In the genomic region with DNA sequence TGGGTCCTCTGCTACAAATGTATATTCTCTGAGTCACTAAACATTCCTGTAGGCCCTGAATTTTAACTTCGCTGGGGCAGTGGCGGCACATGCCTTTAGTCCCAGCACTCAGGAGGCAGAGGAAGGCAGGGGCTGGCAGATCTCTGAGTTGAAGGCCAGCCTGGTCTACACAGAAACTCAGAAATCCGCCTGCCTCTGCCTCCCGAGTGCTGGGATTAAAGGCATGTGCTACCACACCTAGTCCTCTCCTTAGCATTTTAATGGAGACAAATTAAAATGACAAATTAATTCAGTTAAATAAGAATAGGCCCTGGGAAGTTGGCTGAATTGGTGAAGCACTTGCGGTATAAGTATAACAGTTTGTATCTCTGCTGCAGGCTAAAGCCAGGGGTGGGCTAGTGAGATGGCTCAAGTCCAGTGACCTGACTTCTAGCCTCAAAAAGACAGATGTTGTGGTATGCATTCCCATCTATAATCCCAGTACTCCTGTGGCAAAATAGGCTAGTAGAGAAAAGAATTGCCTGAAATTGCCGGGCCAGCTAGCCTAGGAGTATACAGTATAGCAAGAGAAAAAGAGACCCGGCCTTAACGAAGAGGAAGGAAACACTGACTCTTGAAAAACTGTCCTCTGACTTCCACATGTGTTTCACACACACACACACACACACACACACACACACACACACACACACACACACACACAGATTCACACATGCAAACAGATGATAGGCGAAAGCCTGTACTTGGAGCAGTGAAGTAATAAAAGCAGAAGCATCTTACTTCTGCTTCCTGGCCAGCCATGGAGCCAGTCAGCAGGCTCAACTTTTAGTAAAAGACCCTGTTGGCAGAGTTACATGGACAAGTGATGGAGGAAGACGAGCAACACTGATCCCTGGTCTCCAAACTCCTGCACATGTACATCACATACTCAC, we compare ENCODE assay signal across 23 mouse cellular contexts. TPM values are rescaled to one million over a fixed set of nuclear protein-coding genes. Genes with fewer than 3 reads are reported as not detected.
A peak's percentile ranks its signal among the peaks of the same experiment; 100 is the strongest.
DNase-seq lines count a peak whose midpoint lies in the region; ATAC-seq and TF ChIP-seq lines count a peak whose summit lies in the region.
"Had no signal": no experiment of that assay in that cellular context is flagged by ENCODE, and none has a peak within 500 bp of the region (broad histone marks: within the 10 kb centered on the region; RNA-seq: fewer than 3 reads in every experiment).

No protein-coding gene starts in this region.

- WGBS in stomach, postnatal 0 days = 90% methylated on average over 10 of the region's 10 CpGs

- no peaks in the 10 kb centered on the region for H3K36me3 ChIP-seq in stomach, postnatal 0 days (ENCODE audit: control insufficient read depth, insufficient read depth, low read length)
- H3K36me3 ChIP-seq: lung, embryonic 15.5 days had no signal

- no peak overlapping the region for H3K4me3 ChIP-seq in stomach, postnatal 0 days (ENCODE audit: low read depth, low read length)
- H3K4me3 ChIP-seq: hindbrain, embryonic 15.5 days; left cerebral cortex, adult 2 months; liver, embryonic 12.5 days; lung, embryonic 15.5 days had no signal

- no peaks in the 10 kb centered on the region for H3K4me1 ChIP-seq in stomach, postnatal 0 days (replicated peaks; ENCODE audit: control insufficient read depth, insufficient read depth)
- H3K4me1 ChIP-seq: hindbrain, embryonic 15.5 days; liver, embryonic 12.5 days; lung, embryonic 15.5 days had no signal

- no peak overlapping the region for H3K27ac ChIP-seq in stomach, postnatal 0 days (replicated peaks)
- H3K27ac ChIP-seq: hindbrain, embryonic 15.5 days; left cerebral cortex, adult 2 months; liver, embryonic 12.5 days; lung, embryonic 15.5 days had no signal

- no peak for TF ChIP-seq EP300 in stomach, postnatal 0 days (optimal IDR thresholded peaks at IDR 0.05)

- peak; percentile 65 to 86 for ATAC-seq in hematopoietic stem cell, adult 5-6 weeks (replicated peaks in 1 of 2; ENCODE audit: insufficient read depth in 1 of 2, low FRiP score in 2 of 2, low TSS enrichment in 1 of 2, low read depth in 1 of 2, poor library complexity in 2 of 2, severe bottlenecking in 2 of 2)
- no peak for ATAC-seq in stomach, postnatal 0 days (ENCODE audit: low FRiP score, low TSS enrichment)
- ATAC-seq: forebrain, embryonic 16.5 days; intestine, embryonic 16.5 days; liver, embryonic 12.5 days had no signal

- TF ChIP-seq CTCF in stomach, postnatal 0 days (IDR thresholded peaks at IDR 0.05; ENCODE audit: low read depth) = no peak

- peak; percentile 44 to 57 for DNase-seq in spleen, postnatal 36 days (ENCODE audit: low spot score in 2 of 2)
- DNase-seq in spleen, adult 12 weeks (ENCODE audit: low spot score) = no peak
- DNase-seq in MEL-GATA-1-ER (ENCODE audit: extremely low read depth, low read depth) = peak; percentile 71
- DNase-seq in adrenal gland, postnatal 36 days = no peak
- DNase-seq in stomach, postnatal 0 days (ENCODE audit: low spot score) = no peak
- no peak for DNase-seq in adrenal gland, postnatal 10 days
- DNase-seq: adrenal gland, adult 2 months; cerebellum, adult 11 months; cerebellum, postnatal 10 days; embryo, embryonic 11 days; heart, postnatal 10 days; kidney, postnatal 4 days; layer of hippocampus, adult 9-11 months; retina, postnatal 1 day had no signal

- no peaks in the 10 kb centered on the region for H3K9me3 ChIP-seq in stomach, postnatal 0 days (ENCODE audit: control insufficient read depth, low read length)
- H3K9me3 ChIP-seq: G1E; hindbrain, embryonic 15.5 days; liver, embryonic 12.5 days; lung, embryonic 15.5 days had no signal

- no peak overlapping the region for H3K4me2 ChIP-seq in stomach, postnatal 0 days (replicated peaks; ENCODE audit: low read depth)
- H3K4me2 ChIP-seq: heart, embryonic 11.5 days; hindbrain, embryonic 15.5 days; liver, embryonic 12.5 days; lung, embryonic 15.5 days had no signal

- no peak overlapping the region for H3K9ac ChIP-seq in stomach, postnatal 0 days (ENCODE audit: low read length)
- H3K9ac ChIP-seq: hindbrain, embryonic 15.5 days; liver, embryonic 12.5 days; lung, embryonic 15.5 days had no signal

- H3K27me3 ChIP-seq in stomach, postnatal 0 days (ENCODE audit: control insufficient read depth, insufficient read depth, low read length) = no peaks in the 10 kb centered on the region
- H3K27me3 ChIP-seq: hindbrain, embryonic 15.5 days; liver, embryonic 12.5 days; lung, embryonic 15.5 days had no signal

RNA-seq across cellular contexts. Expression of a gene that starts 8.0 kb away (rescaled TPM):
- 7.8 and 8.2 TPM in 2 replicates for total RNA-seq in hematopoietic stem cell, adult 5-6 weeks (2017)
- 1 to 10 TPM; 7.7 to 8.0 TPM for total RNA-seq in adrenal gland, postnatal 36 days (2021)
- polyA plus RNA-seq in stomach, postnatal 0 days (2015; fragmentation: Nextera tagmentation; extraction: Ambion mirVana) = 6.2 and 6.9 TPM in 2 replicates
- total RNA-seq in adrenal gland, postnatal 10 days (2021) = 1 to 10 TPM; 7.3 to 8.0 TPM

RNA-seq across cellular contexts. Expression of a gene that starts 22.3 kb away (rescaled TPM):
- 1,086 and 1,580 TPM in 2 replicates for total RNA-seq in hematopoietic stem cell, adult 5-6 weeks (2017)
- total RNA-seq in adrenal gland, postnatal 36 days (2021) = 100 to 1,000 TPM in 1 of 2 experiments, 10 to 100 TPM in 1; 97.4 to 129 TPM
- 599 and 659 TPM in 2 replicates for polyA plus RNA-seq in stomach, postnatal 0 days (2015; fragmentation: Nextera tagmentation; extraction: Ambion mirVana)
- 100 to 1,000 TPM; 312 to 347 TPM for total RNA-seq in adrenal gland, postnatal 10 days (2021)

RNA-seq across cellular contexts. Expression of a gene that starts 25.3 kb away (rescaled TPM):
- 59.0 and 60.6 TPM in 2 replicates for total RNA-seq in hematopoietic stem cell, adult 5-6 weeks (2017)
- total RNA-seq in adrenal gland, postnatal 36 days (2021) = 10 to 100 TPM; 57.2 to 94.7 TPM
- polyA plus RNA-seq in stomach, postnatal 0 days (2015; fragmentation: Nextera tagmentation; extraction: Ambion mirVana) = 75.4 and 85.7 TPM in 2 replicates
- total RNA-seq in adrenal gland, postnatal 10 days (2021) = 10 to 100 TPM; 41.5 to 53.1 TPM

RNA-seq across cellular contexts. Expression of a gene that starts 35.3 kb away (rescaled TPM):
- 41.6 and 44.4 TPM in 2 replicates for total RNA-seq in hematopoietic stem cell, adult 5-6 weeks (2017)
- 10 to 100 TPM; 63.2 to 64.0 TPM for total RNA-seq in adrenal gland, postnatal 36 days (2021)
- 15.6 and 16.7 TPM in 2 replicates for polyA plus RNA-seq in stomach, postnatal 0 days (2015; fragmentation: Nextera tagmentation; extraction: Ambion mirVana)
- 10 to 100 TPM; 40.7 to 54.9 TPM for total RNA-seq in adrenal gland, postnatal 10 days (2021)

RNA-seq across cellular contexts. Expression of a gene that starts 38.3 kb away (rescaled TPM):
- 1.0 and 2.6 TPM in 2 replicates for total RNA-seq in hematopoietic stem cell, adult 5-6 weeks (2017)
- 1 to 10 TPM; 6.8 to 7.9 TPM for total RNA-seq in adrenal gland, postnatal 36 days (2021)
- polyA plus RNA-seq in stomach, postnatal 0 days (2015; fragmentation: Nextera tagmentation; extraction: Ambion mirVana) = 12.5 and 14.3 TPM in 2 replicates
- total RNA-seq in adrenal gland, postnatal 10 days (2021) = 1 to 10 TPM; 5.4 to 7.8 TPM

Comparison
In these comparisons a context has a peak if more than half of its experiments do, and no peak if none do; other contexts are left out.
1. DNase-seq: peak in spleen, postnatal 36 days (2 of 2) and MEL-GATA-1-ER (single experiment); none in spleen, adult 12 weeks (single experiment), adrenal gland, postnatal 36 days (0 of 2), stomach, postnatal 0 days (single experiment) and adrenal gland, postnatal 10 days (single experiment).